Mouse (Mus musculus): ENCODE results near the gene Rnf113a2.

DNA sequence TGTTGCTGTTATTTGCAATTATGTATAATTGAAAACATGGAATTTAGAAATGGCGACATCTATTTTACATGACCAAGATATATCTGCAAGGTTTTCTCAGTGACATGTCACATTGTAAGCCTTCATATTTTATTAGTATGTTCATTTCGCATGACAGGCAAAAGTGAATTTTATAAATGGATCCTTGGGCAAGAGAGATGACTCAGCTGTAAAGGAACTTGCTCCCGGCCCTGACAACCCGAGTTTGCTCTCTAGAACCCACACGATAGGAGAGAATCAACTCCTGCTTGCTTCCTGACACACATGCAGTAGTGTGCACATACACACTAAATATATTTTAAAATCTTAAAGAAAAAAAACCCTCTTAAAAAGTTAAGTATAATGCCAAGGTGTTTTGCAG is 44.4 kb downstream of the Rnf113a2 start:
- TF ChIP-seq CTCF (IDR thresholded peaks at IDR 0.05; ENCODE audit: control insufficient read depth, insufficient read depth, insufficient read length) (no peak), MYOD1 (IDR thresholded peaks at IDR 0.05; ENCODE audit: control insufficient read depth, insufficient read length, low read depth) (no peak)
